Mouse (Mus musculus) neural tube, embryonic 13.5 days (tissue): Measurements from ENCODE around the gene Ugt1a7c. TPM values are rescaled to one million over a fixed set of nuclear protein-coding genes. Genes with fewer than 3 reads are reported as not detected.
"Not testable (repeated sequence)": the region's sequence is repeated elsewhere in the genome, so short reads cannot be mapped to it uniquely, and the experiment has no call there.

Experiments
- ATAC-seq: fragments of 200-750 bp; cut with Nextera tagmentation; 2 replicates; pipeline ENCODE4 v1.8.0; 2017; ENCODE audit warnings: low read depth, mild to moderate bottlenecking, moderate TSS enrichment, moderate library complexity
- H3K27ac ChIP-seq: fragments of 300-500 bp; sonication (generic); replicated peaks from 2 replicates; pipeline ENCODE4 v1.5.1; 2015; ENCODE audit warnings: moderate library complexity, mild to moderate bottlenecking, inconsistent platforms
- H3K27me3 ChIP-seq: fragments of 300-500 bp; sonication (generic); 2 replicates; pipeline ENCODE4 v1.6.1; 2015; ENCODE audit warnings: mild to moderate bottlenecking, inconsistent platforms
- H3K36me3 ChIP-seq: fragments of 300-500 bp; sonication (generic); 2 replicates; pipeline ENCODE4 v1.6.1; 2015; ENCODE audit warnings: mild to moderate bottlenecking, inconsistent platforms
- H3K4me1 ChIP-seq: fragments of 300-500 bp; sonication (generic); replicated peaks from 2 replicates; pipeline ENCODE4 v1.6.1; 2015; ENCODE audit warnings: inconsistent platforms
- H3K4me2 ChIP-seq: fragments of 300-500 bp; sonication (generic); 2 replicates; pipeline ENCODE4 v1.6.1; 2015; ENCODE audit warnings: inconsistent platforms, mild to moderate bottlenecking, moderate library complexity
- H3K4me3 ChIP-seq: fragments of 300-500 bp; sonication (generic); 2 replicates; pipeline ENCODE4 v1.5.1; 2015; ENCODE audit warnings: mild to moderate bottlenecking, inconsistent platforms
- H3K9ac ChIP-seq: fragments of 300-500 bp; sonication (generic); 2 replicates; pipeline ENCODE4 v1.6.1; 2015; ENCODE audit warnings: moderate library complexity, mild to moderate bottlenecking, inconsistent platforms
- H3K9me3 ChIP-seq: fragments of 300-500 bp; sonication (generic); 2 replicates; pipeline ENCODE4 v1.6.1; 2016; ENCODE audit warnings: inconsistent platforms
- WGBS: fragments of 180-500 bp; shearing (Covaris S2); methylation state at CpG from one replicate; pipeline ENCODE4 v1.1.7; 2015; 5-methylcytosine and 5-hydroxymethylcytosine counted together
- polyA plus RNA-seq: library from polyadenylated mRNA; unstranded; fragments of >200 nt; fragmentation: Nextera tagmentation; extraction: Ambion mirVana; gene quantifications from 2 replicates; pipeline ENCODE4 v1.2.1, GENCODE M21; 2015

Ugt1a7c gene
- polyA plus RNA-seq, 1 experiment from 2014 or later = 1.6 TPM

- Histone ChIP-seq H3K9me3 (no peaks in the 10 kb centered on the region), H3K4me2 (no peak overlapping the region), H3K9ac (no peak overlapping the region), H3K27ac (no peak overlapping the region), H3K4me1 (no peaks in the 10 kb centered on the region), H3K27me3 (no peaks in the 10 kb centered on the region), H3K4me3 (no peak overlapping the region), H3K36me3 (no peaks in the 10 kb centered on the region)
- 87% methylated on average over 2 of the region's 2 CpGs for WGBS
- ATAC-seq = no peak
These were observed 63.6 kb downstream of the Ugt1a7c start for GRCm38 (mm10) chr1:88158430-88158829.

GRCm38 (mm10) chr1:88165711-88166110 is 70.8 kb downstream of the Ugt1a7c start, which contains the start of gene Ugt1a5:
Gene Ugt1a5, plus strand, starts transcription at chr1:88166012.
- H3K27ac ChIP-seq = no peak within 1 kb of the TSS
- no peak within 1 kb of the TSS for H3K4me2 ChIP-seq
- no peaks in the 10 kb centered on the region for H3K27me3 ChIP-seq
- ATAC-seq = no peak
- H3K9me3 ChIP-seq = no peaks in the 10 kb centered on the region
- no peak within 1 kb of the TSS for H3K4me3 ChIP-seq
- no peaks in the 10 kb centered on the region for H3K4me1 ChIP-seq
- no peaks in the 10 kb centered on the region for H3K36me3 ChIP-seq
- 78% methylated on average over 5 of the region's 5 CpGs for WGBS
- H3K9ac ChIP-seq = no peak within 1 kb of the TSS

- H3K36me3 ChIP-seq, H3K27ac ChIP-seq, H3K9ac ChIP-seq, H3K4me1 ChIP-seq, H3K4me3 ChIP-seq, H3K9me3 ChIP-seq, H3K4me2 ChIP-seq, ATAC-seq, H3K27me3 ChIP-seq: not testable (repeated sequence)
- WGBS = 90% methylated on average over 6 of the region's 7 CpGs
These were observed 77.3 kb downstream of the Ugt1a7c start for GRCm38 (mm10) chr1:88172190-88172589.

GRCm38 (mm10) chr1:88179657-88180056 is 84.8 kb downstream of the Ugt1a7c start:
- ATAC-seq = no peak
- no peak overlapping the region for H3K4me3 ChIP-seq
- H3K27me3 ChIP-seq = no peaks in the 10 kb centered on the region
- no peak overlapping the region for H3K27ac ChIP-seq
- no peaks in the 10 kb centered on the region for H3K4me1 ChIP-seq
- peaks cover 22% of the 10 kb centered on the region for H3K9me3 ChIP-seq
- no peak overlapping the region for H3K4me2 ChIP-seq
- H3K36me3 ChIP-seq = no peaks in the 10 kb centered on the region
- no peak overlapping the region for H3K9ac ChIP-seq
- WGBS = 91% methylated on average over 1 of the region's 1 CpGs

- no peak overlapping the region for H3K4me2 ChIP-seq
- no peaks in the 10 kb centered on the region for H3K4me1 ChIP-seq
- no peaks in the 10 kb centered on the region for H3K27me3 ChIP-seq
- H3K9me3 ChIP-seq = no peaks in the 10 kb centered on the region
- 87% methylated on average over 5 of the region's 5 CpGs for whole genome bisulfite sequencing
- no peak overlapping the region for H3K4me3 ChIP-seq
- H3K36me3 ChIP-seq = no peaks in the 10 kb centered on the region
- ATAC-seq = no peak
- H3K9ac ChIP-seq = no peak overlapping the region
- H3K27ac ChIP-seq = no peak overlapping the region
These were observed 91.6 kb downstream of the Ugt1a7c start for GRCm38 (mm10) chr1:88186325-88186935.

- Histone ChIP-seq H3K9me3 (no peaks in the 10 kb centered on the region), H3K27ac (no peak overlapping the region), H3K9ac (no peak overlapping the region), H3K36me3 (no peaks in the 10 kb centered on the region), H3K4me2 (no peak overlapping the region), H3K4me3 (no peak overlapping the region), H3K27me3 (no peaks in the 10 kb centered on the region), H3K4me1 (no peaks in the 10 kb centered on the region)
- no peak for ATAC-seq
- WGBS = 74% methylated on average over 3 of the region's 3 CpGs
These were observed 97.3 kb downstream of the Ugt1a7c start for GRCm38 (mm10) chr1:88192136-88192535.

GRCm38 (mm10) chr1:88195687-88196086 is 100.8 kb downstream of the Ugt1a7c start:
- H3K27ac ChIP-seq = no peak overlapping the region
- no peak overlapping the region for H3K9ac ChIP-seq
- H3K4me3 ChIP-seq = no peak overlapping the region
- H3K4me2 ChIP-seq = no peak overlapping the region
- H3K9me3 ChIP-seq = no peaks in the 10 kb centered on the region
- ATAC-seq = no peak
- H3K4me1 ChIP-seq = no peaks in the 10 kb centered on the region
- no peaks in the 10 kb centered on the region for H3K27me3 ChIP-seq
- H3K36me3 ChIP-seq = no peaks in the 10 kb centered on the region
- WGBS = 84% methylated on average over 1 of the region's 1 CpGs

- Histone ChIP-seq H3K9me3 (no peaks in the 10 kb centered on the region), H3K4me1 (no peaks in the 10 kb centered on the region), H3K9ac (no peak overlapping the region), H3K36me3 (no peaks in the 10 kb centered on the region), H3K27ac (no peak overlapping the region), H3K27me3 (no peaks in the 10 kb centered on the region), H3K4me2 (no peak overlapping the region), H3K4me3 (no peak overlapping the region)
- 76% methylated on average over 3 of the region's 3 CpGs for WGBS
- no peak for ATAC-seq
These were observed 102.6 kb downstream of the Ugt1a7c start for GRCm38 (mm10) chr1:88197443-88197842.

- H3K4me1 ChIP-seq = no peaks in the 10 kb centered on the region; the same call in 1 of the 2 replicates
- H3K9ac ChIP-seq = no peak overlapping the region
- no peak overlapping the region for H3K27ac ChIP-seq
- no peak for ATAC-seq
- H3K36me3 ChIP-seq = no peaks in the 10 kb centered on the region
- H3K4me3 ChIP-seq = no peak overlapping the region
- no peak overlapping the region for H3K4me2 ChIP-seq
- WGBS = 78% methylated on average over 2 of the region's 2 CpGs
- peaks cover 9% of the 10 kb centered on the region; the same call in 1 of the 2 replicates for H3K9me3 ChIP-seq
- no peaks in the 10 kb centered on the region for H3K27me3 ChIP-seq
These were observed 105.1 kb downstream of the Ugt1a7c start for GRCm38 (mm10) chr1:88199996-88200395.

GRCm38 (mm10) chr1:88200456-88200855 is 105.6 kb downstream of the Ugt1a7c start, which contains the start of gene Ugt1a2:
Gene Ugt1a2, plus strand, starts transcription at chr1:88200601.
- WGBS = 80% methylated on average over 7 of the region's 7 CpGs
- Histone ChIP-seq H3K4me1 (no peaks in the 10 kb centered on the region; the same call in 1 of the 2 replicates), H3K27me3 (no peaks in the 10 kb centered on the region), H3K36me3 (no peaks in the 10 kb centered on the region), H3K4me2 (no peak within 1 kb of the TSS), H3K27ac (no peak within 1 kb of the TSS), H3K9ac (no peak within 1 kb of the TSS), H3K4me3 (no peak within 1 kb of the TSS), H3K9me3 (peaks cover 9% of the 10 kb centered on the region; the same call in 1 of the 2 replicates)
- no peak for ATAC-seq

- Histone ChIP-seq H3K36me3 (no peaks in the 10 kb centered on the region), H3K27me3 (no peaks in the 10 kb centered on the region), H3K27ac (peak within 1 kb of the TSS; percentile 57; the same call in 1 of the 2 replicates), H3K4me1 (peaks cover 5% of the 10 kb centered on the region; the same call in 1 of the 2 replicates), H3K4me3 (peak within 1 kb of the TSS; percentile 47), H3K4me2 (peak within 1 kb of the TSS; percentile 73), H3K9me3 (peaks cover 9% of the 10 kb centered on the region), H3K9ac (peak within 1 kb of the TSS; percentile 80)
- peak; percentile 100 for ATAC-seq
- 5% methylated on average over 62 of the region's 62 CpGs for WGBS
These were observed 110.5 kb downstream of the Ugt1a7c start, which contains the start of gene Dnajb3 for GRCm38 (mm10) chr1:88205294-88205922. Gene Dnajb3, minus strand, starts transcription at chr1:88205782.

- Histone ChIP-seq H3K9ac (no peak overlapping the region), H3K27me3 (no peaks in the 10 kb centered on the region), H3K4me3 (no peak overlapping the region), H3K4me1 (peaks cover 5% of the 10 kb centered on the region; the same call in 1 of the 2 replicates), H3K9me3 (peaks cover 16% of the 10 kb centered on the region), H3K27ac (no peak overlapping the region), H3K36me3 (no peaks in the 10 kb centered on the region), H3K4me2 (no peak overlapping the region)
- WGBS = 84% methylated on average over 2 of the region's 2 CpGs
- no peak for ATAC-seq
These were observed 112.1 kb downstream of the Ugt1a7c start for GRCm38 (mm10) chr1:88206843-88207479.
